Mouse (Mus musculus) E14TG2a.4 (cell line): ENCODE data around the gene Psmc4.

Experiments
- CTCF ChIP-seq: conservative IDR thresholded peaks from 2 replicates; pipeline ENCODE4 v1.5.1; 2014; ENCODE audit warnings: low read length
- POU5F1 ChIP-seq: IDR thresholded peaks from 2 replicates; pipeline ENCODE4 v1.6.1; 2014; ENCODE audit warnings: low read length, borderline replicate concordance

DNA sequence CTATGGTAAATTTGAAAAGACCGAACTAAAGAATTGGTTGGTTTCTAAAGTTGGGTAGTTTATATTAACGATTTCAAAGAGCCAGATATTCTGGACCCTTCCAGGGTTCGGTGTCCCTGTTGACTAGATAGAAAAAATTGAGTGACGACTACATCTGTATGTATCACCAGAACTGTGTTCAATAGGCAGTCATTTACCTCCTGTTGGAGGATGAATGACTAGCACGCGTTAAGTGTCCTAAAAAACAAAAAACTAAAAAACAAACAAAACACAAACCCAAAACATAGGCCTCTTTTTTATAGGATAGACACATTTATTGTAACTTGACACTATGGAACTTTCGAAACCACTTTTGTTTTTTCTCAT, 35.5 kb downstream of the Psmc4 start:
- no peak for TF ChIP-seq CTCF
- TF ChIP-seq POU5F1: no peak
